Mouse (Mus musculus) thymus, postnatal 4 days (tissue): Measurements from ENCODE around the gene Krt13.
A peak's percentile ranks its signal among the peaks of the same experiment; 100 is the strongest.

ENCODE experiments used
- DNase-seq: peaks from one replicate; pipeline ENCODE4 v3.0.0; 2021

Gene Krt13

GRCm38 (mm10) chr11:100121466-100121865, at the start of gene Krt13:
TSS of gene Krt13 (minus strand) at chr11:100121566.
- DNase-seq = no peak

DNA sequence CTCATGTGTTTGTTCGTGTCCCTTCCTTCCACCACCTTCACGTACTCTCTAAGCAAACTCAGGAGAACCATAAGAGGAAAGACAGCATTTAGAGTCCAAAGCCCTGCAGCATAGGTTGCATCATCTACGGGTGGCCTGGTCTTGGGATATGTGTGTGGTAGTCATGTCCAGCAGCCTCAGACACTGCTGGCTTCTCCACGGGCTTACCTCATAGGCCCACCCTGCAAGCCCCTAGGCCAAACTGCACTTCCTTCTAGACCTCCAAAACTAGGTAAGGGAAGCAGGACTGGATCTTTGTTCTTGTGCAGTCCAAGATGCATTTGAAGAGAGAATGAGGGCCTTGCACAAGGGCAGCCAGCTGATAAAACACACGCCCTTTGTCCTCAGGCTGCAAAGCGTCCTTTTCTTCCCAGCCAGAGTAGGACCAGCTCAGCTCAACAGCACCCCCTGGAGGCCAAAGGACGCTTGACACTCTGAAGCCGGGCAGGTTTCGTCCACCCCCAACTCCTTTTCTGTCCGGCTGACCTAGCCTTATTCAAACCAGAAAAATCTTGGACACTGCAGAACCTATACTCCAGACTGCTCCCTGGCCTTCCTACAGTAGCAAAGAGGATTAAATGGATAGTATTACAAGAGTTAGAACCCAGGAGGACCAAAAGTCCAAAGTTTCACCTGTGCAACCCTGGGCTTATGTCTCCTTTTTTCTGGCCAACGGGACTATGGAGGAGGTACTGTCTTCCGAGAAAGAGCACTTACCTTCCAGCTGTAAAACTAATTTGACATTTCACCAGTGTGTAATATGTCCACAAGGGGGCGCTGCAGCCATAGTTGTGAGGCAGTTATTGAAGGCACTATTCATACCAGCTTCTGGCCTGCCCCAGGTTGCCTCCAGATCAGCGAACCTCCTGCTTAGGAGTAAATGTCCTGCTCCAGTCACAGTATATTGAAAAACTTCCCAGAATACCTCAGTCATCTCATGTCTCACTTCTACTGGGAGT, 47.7 kb upstream of the Krt13 start:
- DNase-seq = peak; percentile 75

- no peak for DNase-seq
Observed at GRCm38 (mm10) chr11:100168071-100168470, 46.7 kb upstream of the Krt13 start.

DNA sequence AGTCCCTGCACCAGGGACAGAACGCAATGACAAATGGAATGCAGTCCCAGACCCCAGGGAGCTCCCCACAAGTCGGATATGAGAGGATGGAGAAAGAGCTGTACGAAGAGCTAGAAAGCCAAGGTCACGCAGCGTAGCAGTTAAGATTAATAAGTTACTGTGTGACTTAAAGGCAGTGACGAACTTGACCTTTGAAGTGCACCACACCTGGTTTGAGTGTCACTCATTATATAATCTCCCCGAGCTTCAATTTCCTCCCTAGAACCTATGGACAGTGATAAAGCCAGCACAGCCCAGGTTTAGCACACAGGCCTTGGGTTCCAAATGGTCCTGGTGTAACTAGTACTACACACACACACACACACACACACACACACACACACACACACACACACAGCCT, 43.0 kb upstream of the Krt13 start:
- no peak for DNase-seq

GRCm38 (mm10) chr11:100157908-100158477, 36.6 kb upstream of the Krt13 start:
- no peak for DNase-seq

DNA sequence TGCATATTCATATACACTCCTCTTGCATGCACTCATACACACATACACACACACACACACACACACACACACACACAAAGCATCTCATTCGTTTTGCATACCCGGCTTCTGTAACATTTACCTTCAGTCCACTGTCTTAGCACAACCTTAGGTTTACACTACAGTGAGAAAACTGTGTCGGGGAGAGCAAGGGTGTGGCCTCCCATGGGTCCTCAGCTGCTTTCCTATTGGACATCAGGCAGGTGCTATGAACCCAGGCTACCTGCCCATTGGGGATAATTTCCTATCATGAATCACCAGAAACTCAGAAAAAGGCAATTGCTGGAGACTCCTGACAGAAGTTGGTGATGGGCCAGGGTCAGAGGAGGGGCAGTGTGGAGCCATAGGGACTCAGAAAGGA, 36.0 kb upstream of the Krt13 start:
- DNase-seq = no peak

DNA sequence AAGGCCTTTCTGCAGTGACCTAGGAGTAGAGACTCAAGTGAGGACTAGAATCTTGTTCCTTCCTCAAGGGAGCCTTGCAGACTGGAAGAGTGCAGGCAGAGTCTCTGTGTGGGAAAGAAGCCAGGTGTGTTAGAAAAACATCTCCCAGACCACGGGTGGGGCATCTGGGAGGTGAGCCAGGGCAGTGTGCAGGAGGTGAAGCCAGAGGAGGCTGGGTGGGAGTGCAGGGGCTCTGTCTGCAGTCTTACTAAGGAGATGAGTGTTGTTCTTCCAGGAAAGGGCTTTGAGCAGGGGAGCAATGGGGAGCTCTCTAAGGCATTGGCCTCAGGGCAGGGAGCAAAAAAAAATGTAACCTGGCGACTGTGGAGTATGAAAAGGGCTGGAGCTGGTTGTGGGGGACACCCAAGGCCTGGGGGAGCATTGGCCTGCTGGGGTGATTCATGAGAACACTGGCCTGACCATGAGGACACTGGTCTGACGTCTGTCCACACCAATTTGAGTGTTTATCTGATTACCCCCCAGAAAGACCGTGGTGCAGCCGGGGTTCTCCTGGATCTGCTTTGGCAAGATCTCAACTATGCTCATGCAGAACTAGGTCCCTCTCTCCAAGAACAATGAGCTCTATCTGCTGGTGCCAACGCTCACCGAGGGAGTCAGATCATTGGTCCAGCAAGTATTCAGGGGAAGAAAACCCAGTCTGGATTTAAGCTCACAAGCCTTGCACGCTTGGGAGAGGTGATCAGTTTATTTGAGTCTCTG, 34.3 kb upstream of the Krt13 start:
- DNase-seq = no peak

- no peak for DNase-seq
Observed at GRCm38 (mm10) chr11:100148615-100149330, 27.4 kb upstream of the Krt13 start, which contains the start of gene Krt19. TSS of gene Krt19 (minus strand) at chr11:100148665.

DNA sequence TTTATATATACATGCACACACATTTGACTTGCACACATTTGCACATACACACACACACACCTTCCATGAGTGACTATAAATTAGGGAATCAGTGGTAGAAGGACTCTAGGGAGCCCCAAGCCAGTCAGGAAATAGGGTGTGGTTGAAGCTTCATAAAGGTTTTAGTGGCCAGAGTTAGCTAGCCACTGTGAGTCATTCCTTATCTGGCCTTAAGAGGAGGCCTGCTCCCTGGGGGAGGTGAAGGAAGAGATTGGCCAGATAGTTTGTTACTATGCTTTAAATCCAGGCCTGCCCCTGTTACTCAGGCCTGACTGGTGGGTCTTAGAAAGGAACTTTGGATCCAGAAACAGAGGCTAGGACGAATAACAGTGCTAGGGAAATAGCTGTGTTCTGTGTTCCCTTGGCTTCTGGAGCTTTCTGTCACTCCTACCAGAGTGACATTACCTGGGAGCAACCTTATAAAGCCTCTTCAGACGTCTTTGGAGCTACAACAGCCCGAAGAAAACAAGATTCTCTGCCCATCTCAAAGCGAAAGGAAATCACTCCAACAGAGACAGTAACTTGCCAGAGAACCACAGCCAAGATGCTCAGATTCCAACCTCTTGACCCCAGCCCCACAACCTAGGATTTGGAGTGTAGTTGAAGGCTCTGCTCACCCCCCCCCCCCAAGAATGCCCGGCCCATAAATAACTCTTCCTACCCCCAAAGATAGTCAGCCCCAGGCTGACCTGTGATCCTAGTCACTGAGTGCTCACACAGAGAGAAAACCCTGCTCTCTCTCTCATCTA, 26.4 kb upstream of the Krt13 start:
- DNase-seq = no peak

DNA sequence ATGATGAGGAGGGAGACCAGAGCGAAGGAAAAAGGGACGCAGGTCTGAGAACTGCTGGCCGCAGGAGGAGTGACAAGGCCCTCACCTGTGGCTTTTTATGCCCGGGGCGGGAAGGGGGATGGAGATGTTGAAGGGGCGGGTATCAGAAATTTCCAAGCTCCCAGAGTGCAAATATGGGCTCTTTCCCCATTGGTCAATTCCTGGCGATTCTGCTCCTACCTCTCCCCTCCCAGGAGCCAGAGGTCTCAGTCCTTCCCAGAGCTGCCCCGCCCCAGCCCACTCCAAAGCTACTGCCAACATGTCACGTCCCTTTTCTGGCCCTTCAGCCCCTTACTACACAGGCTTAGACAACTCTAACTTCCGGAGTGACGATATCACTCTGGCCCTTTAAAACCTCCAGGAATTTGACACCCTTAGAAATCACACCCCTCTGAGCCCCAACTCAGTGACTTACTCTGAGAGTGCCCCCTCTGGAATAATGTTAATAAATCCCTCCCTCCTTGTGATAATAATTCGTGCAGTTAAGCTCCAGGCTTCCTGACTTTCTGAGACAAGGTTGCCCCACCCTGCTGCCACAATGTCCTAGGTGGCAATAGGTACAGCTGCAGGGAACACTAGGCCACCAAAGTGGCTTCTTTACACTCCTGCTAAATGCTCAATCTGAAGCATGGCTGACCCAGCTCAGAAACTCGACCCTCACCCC, 24.6 kb upstream of the Krt13 start:
- no peak for DNase-seq

DNA sequence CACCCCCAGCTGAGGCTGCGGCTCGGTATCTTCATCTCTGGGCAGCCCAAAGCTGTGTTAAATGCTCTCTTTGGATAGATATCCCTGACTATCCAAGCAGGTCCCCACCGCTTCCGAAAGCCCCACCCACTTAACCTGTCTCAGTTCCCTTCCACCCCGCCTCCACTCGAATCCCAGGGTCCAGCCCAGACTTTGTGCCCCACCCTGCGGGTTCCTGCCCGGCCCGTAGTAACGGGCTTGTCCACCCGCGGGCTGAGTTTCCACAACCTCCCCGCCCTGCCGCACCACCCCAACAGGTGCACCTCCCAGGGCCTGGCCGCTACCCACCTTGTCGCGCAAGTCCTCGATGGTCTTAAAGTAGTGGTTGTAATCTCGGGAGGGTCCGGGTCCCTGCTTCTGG, 23.7 kb upstream of the Krt13 start:
- DNase-seq = no peak

DNA sequence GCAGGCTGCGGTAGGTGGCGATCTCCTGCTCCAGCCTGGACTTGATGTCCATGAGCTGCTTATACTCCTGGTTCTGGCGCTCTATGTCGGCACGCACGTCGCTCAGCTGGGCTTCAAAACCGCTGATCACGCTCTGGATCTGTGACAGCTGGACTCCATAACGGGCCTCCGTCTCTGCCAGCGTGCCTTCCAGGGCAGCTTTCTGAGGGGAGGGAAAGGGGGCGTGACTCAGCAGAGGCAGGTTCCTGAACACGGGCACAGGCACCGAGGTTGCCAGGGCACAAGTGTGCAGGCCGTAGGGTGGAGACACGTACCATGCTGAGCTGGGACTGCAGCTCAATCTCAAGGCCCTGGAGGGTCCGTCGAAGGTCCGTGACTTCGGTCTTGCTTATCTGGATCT, 19.6 kb upstream of the Krt13 start:
- DNase-seq = no peak

- DNase-seq = no peak
Observed at GRCm38 (mm10) chr11:100139391-100139790, 18.0 kb upstream of the Krt13 start.

GRCm38 (mm10) chr11:100138809-100139208, 17.4 kb upstream of the Krt13 start:
- no peak for DNase-seq

DNA sequence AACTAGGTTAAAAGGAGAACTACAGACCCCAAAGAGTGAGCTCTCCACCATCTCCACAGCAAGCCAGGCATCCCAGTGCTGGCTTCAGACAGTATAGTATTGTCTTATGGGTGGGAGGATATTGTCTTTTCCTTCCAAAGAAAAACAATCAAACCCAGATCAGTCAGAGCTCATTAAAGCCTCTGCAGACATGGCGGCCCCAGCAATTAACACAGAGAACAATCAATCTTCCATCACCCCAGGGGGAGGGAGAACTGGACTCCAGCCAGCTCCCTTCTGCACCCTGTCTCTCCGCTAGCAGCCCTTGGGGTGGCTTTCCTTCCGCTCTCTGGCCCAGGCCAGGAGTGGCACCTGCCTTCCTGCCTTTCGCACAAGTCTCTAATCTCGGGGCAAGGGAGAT, 16.3 kb upstream of the Krt13 start:
- no peak for DNase-seq

DNA sequence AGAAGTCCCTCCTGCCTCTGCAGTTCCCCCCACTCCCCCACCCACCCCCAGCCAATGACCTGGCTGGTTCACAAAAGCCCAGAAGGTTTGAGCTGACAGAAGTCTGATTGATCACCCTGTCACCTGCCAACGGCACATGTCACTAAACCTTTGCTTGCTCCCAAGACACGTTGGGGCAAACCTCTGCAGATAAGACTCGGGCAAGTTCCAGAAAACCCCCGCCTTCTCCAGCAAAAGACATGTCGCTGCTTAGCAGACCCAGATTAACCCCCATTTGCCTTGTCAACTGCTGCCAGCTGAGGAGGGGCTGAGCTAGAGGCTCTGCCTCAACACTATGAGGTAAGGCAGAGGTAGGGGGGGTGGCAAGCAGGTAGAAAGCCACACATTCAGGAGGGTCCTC, 15.2 kb upstream of the Krt13 start:
- DNase-seq = no peak

DNA sequence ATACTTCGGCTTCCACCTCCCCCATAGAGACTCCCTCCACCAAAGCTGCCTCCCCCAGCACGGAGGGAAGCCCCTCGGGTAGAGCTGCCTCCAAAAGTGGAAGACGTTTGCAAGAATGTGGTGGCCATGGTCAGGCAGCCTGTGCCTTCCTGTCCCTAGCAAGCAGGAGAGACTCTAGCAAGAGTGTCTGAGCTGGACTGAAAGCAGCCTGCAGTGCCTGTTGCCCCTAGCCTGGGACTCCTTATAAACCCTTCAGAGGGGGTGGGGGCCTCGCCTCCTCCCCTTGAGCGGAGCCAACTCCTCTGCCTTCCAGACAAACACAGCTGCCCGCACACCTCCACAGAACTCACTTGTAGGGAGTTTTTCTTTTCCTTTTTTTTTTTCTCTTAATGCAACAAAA, 14.4 kb upstream of the Krt13 start, which contains the start of gene Krt15:
Gene Krt15 (minus strand): TSS at position 198 of the 400 bp plus-strand sequence.
- no peak for DNase-seq

DNA sequence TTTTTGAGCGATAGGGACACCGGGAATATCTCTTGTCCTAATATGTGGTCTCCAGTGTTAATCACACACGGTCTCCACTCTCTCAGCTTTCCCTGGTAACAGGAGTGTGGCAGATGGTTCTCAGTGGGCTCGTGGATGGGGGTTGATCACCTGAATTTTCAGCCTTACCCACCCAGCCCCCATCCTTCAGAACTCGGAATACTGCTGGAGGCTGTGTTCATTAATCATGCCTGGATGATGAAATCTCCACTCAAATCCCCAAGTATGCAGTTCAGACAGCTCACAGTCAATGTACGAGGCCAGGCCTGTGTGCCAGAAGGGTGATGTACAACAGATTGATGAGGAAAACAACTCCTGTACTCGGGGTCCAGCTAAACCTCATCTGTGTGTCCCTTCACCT, 3.5 kb upstream of the Krt13 start:
- no peak for DNase-seq

DNA sequence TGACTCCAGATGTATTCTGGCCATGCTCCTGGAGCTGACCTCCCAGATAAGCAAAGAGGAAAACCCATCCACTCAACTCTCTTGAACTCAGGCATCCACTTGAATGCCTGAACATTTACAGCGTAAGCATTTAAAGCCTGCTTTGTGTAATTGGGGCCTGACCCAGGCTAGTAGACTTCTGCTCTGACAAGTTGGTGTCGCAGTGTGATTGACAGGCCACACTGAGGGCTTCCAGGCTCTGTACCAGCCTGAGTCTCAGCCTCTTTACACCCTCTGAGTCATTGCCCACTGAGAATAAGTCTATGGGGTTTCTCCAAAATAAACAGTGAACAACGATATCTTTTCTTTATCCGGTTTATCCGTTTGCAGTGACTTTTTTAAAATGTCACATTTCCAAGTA, 1.0 kb downstream of the Krt13 start:
- no peak for DNase-seq

DNA sequence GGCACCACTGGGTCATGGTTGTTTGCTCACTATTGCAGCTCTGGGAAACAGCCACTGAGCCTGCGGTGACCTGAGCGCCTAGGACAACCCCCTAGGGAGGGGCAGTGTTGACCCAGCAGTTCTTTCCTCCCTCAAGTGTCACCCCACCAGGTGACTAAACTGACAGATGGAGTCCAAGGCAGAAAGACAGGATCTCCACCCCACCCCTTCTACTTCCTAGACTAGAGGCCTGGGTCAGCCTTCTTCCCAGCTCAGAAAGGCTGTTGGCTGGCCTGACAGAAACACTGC, 7.7 kb downstream of the Krt13 start:
- DNase-seq = no peak

- DNase-seq = no peak
Observed at GRCm38 (mm10) chr11:100112935-100113741, 8.2 kb downstream of the Krt13 start.
